Comparison of ENCODE assay signal across 22 mouse cellular contexts in the genomic region with DNA sequence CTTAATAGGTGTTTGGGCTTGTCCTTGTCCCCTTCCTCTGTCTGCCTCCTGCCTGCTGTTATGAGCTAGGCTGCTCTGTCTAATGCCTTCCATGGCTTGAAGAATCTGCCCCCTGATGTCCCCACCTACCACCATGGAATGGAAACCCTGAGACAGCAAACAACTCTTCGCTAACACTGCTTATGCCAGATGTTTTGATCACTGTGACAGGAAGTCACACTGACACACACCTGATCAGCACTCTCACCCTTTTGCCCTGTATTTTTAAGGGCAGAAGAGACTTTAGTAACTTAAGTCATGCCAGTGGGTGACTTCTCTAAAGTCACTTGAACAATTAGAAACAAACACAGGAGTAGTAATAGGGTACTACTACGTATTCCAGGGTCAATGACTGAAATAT.
DNase-seq lines count a peak whose midpoint lies in the region; ATAC-seq and TF ChIP-seq lines count a peak whose summit lies in the region.
"Had no signal": no experiment of that assay in that cellular context is flagged by ENCODE, and none has a peak within 500 bp of the region (broad histone marks: within the 10 kb centered on the region; RNA-seq: fewer than 3 reads in every experiment).

No protein-coding gene starts in this region.

- WGBS in spleen, adult 2 months: 64% methylated on average over 2 of the region's 2 CpGs
- WGBS in stomach, postnatal 0 days: 72% methylated on average over 2 of the region's 2 CpGs
- 88% methylated on average over 2 of the region's 2 CpGs for WGBS in midbrain, embryonic 15.5 days

- no peak for ATAC-seq in stomach, postnatal 0 days (ENCODE audit: low FRiP score, low TSS enrichment)
- no peak for ATAC-seq in midbrain, embryonic 15.5 days (replicated peaks)
- ATAC-seq: forebrain, embryonic 15.5 days; Patski had no signal

- TF ChIP-seq CTCF in spleen, adult 2 months (IDR thresholded peaks at IDR 0.05; ENCODE audit: extremely low read depth, insufficient read depth, insufficient read length, insufficient replicate concordance): no peak
- TF ChIP-seq CTCF in stomach, postnatal 0 days (IDR thresholded peaks at IDR 0.05; ENCODE audit: low read depth): no peak

- TF ChIP-seq POLR2A in spleen, adult 2 months (IDR thresholded peaks at IDR 0.05; ENCODE audit: low read depth, low read length): no peak

- H3K27ac ChIP-seq in spleen, adult 2 months (ENCODE audit: insufficient read depth, low read length): peak overlapping the region; percentile 22; the same call in 1 of the 2 replicates
- H3K27ac ChIP-seq in stomach, postnatal 0 days (replicated peaks): no peak overlapping the region
- H3K27ac ChIP-seq in midbrain, embryonic 15.5 days: no peak overlapping the region
- H3K27ac ChIP-seq: embryonic facial prominence, embryonic 15.5 days; forebrain, embryonic 10.5 days; forebrain, embryonic 15.5 days; heart, adult 2 months; hindbrain, embryonic 10.5 days; hindbrain, embryonic 14.5 days had no signal

- no peak for TF ChIP-seq EP300 in stomach, postnatal 0 days (optimal IDR thresholded peaks at IDR 0.05)

- H3K36me3 ChIP-seq in spleen, adult 2 months (ENCODE audit: control insufficient read depth, insufficient read depth, low read length): no peaks in the 10 kb centered on the region
- H3K36me3 ChIP-seq in stomach, postnatal 0 days (ENCODE audit: control insufficient read depth, insufficient read depth, low read length): no peaks in the 10 kb centered on the region
- no peaks in the 10 kb centered on the region for H3K36me3 ChIP-seq in midbrain, embryonic 15.5 days (replicated peaks)
- H3K36me3 ChIP-seq: embryonic facial prominence, embryonic 15.5 days; forebrain, embryonic 10.5 days; forebrain, embryonic 15.5 days; heart, embryonic 12.5 days; hindbrain, embryonic 10.5 days had no signal

- H3K4me3 ChIP-seq in spleen, adult 2 months (ENCODE audit: extremely low read depth, insufficient read depth, insufficient read length): no peak overlapping the region
- H3K4me3 ChIP-seq in stomach, postnatal 0 days (ENCODE audit: low read depth, low read length): no peak overlapping the region
- H3K4me3 ChIP-seq in midbrain, embryonic 15.5 days: no peak overlapping the region
- H3K4me3 ChIP-seq: embryonic facial prominence, embryonic 15.5 days; erythroblast, embryonic 14.5 days; forebrain, embryonic 10.5 days; forebrain, embryonic 15.5 days; heart, adult 2 months; heart, embryonic 12.5 days; hindbrain, embryonic 10.5 days had no signal

- no peaks in the 10 kb centered on the region; the same call in 1 of the 2 replicates for H3K4me1 ChIP-seq in spleen, adult 2 months (ENCODE audit: control insufficient read depth, insufficient read depth, insufficient read length)
- no peaks in the 10 kb centered on the region for H3K4me1 ChIP-seq in stomach, postnatal 0 days (replicated peaks; ENCODE audit: control insufficient read depth, insufficient read depth)
- no peaks in the 10 kb centered on the region for H3K4me1 ChIP-seq in midbrain, embryonic 15.5 days
- H3K4me1 ChIP-seq: embryonic facial prominence, embryonic 15.5 days; forebrain, embryonic 10.5 days; forebrain, embryonic 15.5 days; heart, embryonic 12.5 days; hindbrain, embryonic 10.5 days had no signal

- H3K4me2 ChIP-seq in stomach, postnatal 0 days (replicated peaks; ENCODE audit: low read depth): no peak overlapping the region
- H3K4me2 ChIP-seq in midbrain, embryonic 15.5 days: no peak overlapping the region
- H3K4me2 ChIP-seq: embryonic facial prominence, embryonic 15.5 days; forebrain, embryonic 15.5 days; heart, embryonic 12.5 days; hindbrain, embryonic 14.5 days had no signal

- no peaks in the 10 kb centered on the region for H3K27me3 ChIP-seq in spleen, adult 2 months (ENCODE audit: control insufficient read depth, insufficient read depth, low read length)
- H3K27me3 ChIP-seq in stomach, postnatal 0 days (ENCODE audit: control insufficient read depth, insufficient read depth, low read length): no peaks in the 10 kb centered on the region
- H3K27me3 ChIP-seq in midbrain, embryonic 15.5 days (replicated peaks): 0 out of 2 replicates have a peak, but pooled peaks cover 2% of the 10 kb centered on the region
- H3K27me3 ChIP-seq: embryonic facial prominence, embryonic 15.5 days; forebrain, embryonic 15.5 days; heart, embryonic 12.5 days had no signal

- DNase-seq in spleen, adult 2 months (ENCODE audit: low read depth in 1 of 2, low spot score in 2 of 2): peak in 1 of 2 experiments; percentile 9
- DNase-seq in spleen, adult 18-20 months: no peak
- peak; percentile 16 for DNase-seq in T-cell, adult 2 months (ENCODE audit: low spot score)
- peak; percentile 5 to 14 for DNase-seq in natural killer cell, adult 2 months (ENCODE audit: low spot score in 2 of 2)
- DNase-seq in thymus, postnatal 36 days: peak; percentile 5 to 9
- DNase-seq in layer of hippocampus, adult 11-12 months (ENCODE audit: low spot score): no peak
- DNase-seq in stomach, postnatal 0 days (ENCODE audit: low spot score): no peak
- DNase-seq: adrenal gland, adult 2 months; adrenal gland, postnatal 25 days; cerebellum, adult 8-10 months; embryo, embryonic 11 days; gastrocnemius, postnatal 14 days; heart, adult 2 months had no signal

- H3K9ac ChIP-seq in stomach, postnatal 0 days (ENCODE audit: low read length): no peak overlapping the region
- no peak overlapping the region for H3K9ac ChIP-seq in midbrain, embryonic 15.5 days
- H3K9ac ChIP-seq: embryonic facial prominence, embryonic 15.5 days; forebrain, embryonic 15.5 days; heart, embryonic 12.5 days; hindbrain, embryonic 14.5 days had no signal

- no peaks in the 10 kb centered on the region for H3K9me3 ChIP-seq in stomach, postnatal 0 days (ENCODE audit: control insufficient read depth, low read length)
- no peaks in the 10 kb centered on the region for H3K9me3 ChIP-seq in midbrain, embryonic 15.5 days
- H3K9me3 ChIP-seq: embryonic facial prominence, embryonic 15.5 days; forebrain, embryonic 10.5 days; forebrain, embryonic 15.5 days; heart, embryonic 12.5 days; hindbrain, embryonic 10.5 days had no signal

Comparison
In these comparisons a context has a peak if more than half of its experiments do, and no peak if none do; other contexts are left out.
1. DNase-seq: peak in T-cell, adult 2 months (single experiment), natural killer cell, adult 2 months (2 of 2) and thymus, postnatal 36 days (2 of 2); none in spleen, adult 18-20 months (0 of 2), layer of hippocampus, adult 11-12 months (single experiment) and stomach, postnatal 0 days (single experiment).